Mouse (Mus musculus) liver, embryonic 14.5 days (tissue): ENCODE data around the gene Cdr2. TPM values are rescaled to one million over a fixed set of nuclear protein-coding genes. Genes with fewer than 3 reads are reported as not detected.
"Not testable (repeated sequence)": the region's sequence is repeated elsewhere in the genome, so short reads cannot be mapped to it uniquely, and the experiment has no call there.

Experiments used
- ATAC-seq: fragments of 200-750 bp; cut with Nextera tagmentation; 2 replicates; pipeline ENCODE4 v1.8.0; 2017; ENCODE audit warnings: moderate number of reproducible peaks, mild to moderate bottlenecking, moderate library complexity; ENCODE audit not compliant: insufficient read depth
- DNase-seq, 3 experiments: peaks; one replicate each; pipeline ENCODE4 v3.0.0-alpha.2; 2012 to 2013; ENCODE audit warnings: low read depth in 3 of 3, low spot score in 3 of 3
- H3K27ac ChIP-seq: fragments of 300-500 bp; sonication (generic); 2 replicates; pipeline ENCODE4 v1.5.1; 2014; ENCODE audit warnings: moderate library complexity, mild to moderate bottlenecking, control low read depth, inconsistent platforms
- H3K27me3 ChIP-seq: fragments of 300-500 bp; sonication (generic); 2 replicates; pipeline ENCODE4 v1.6.1; 2014; ENCODE audit warnings: mild to moderate bottlenecking, low read length, moderate library complexity; ENCODE audit not compliant: control insufficient read depth, insufficient read depth
- H3K36me3 ChIP-seq: fragments of 300-500 bp; sonication (generic); replicated peaks from 2 replicates; pipeline ENCODE4 v1.6.1; 2014; ENCODE audit warnings: low read depth; ENCODE audit not compliant: control insufficient read depth, insufficient read depth
- H3K4me1 ChIP-seq, 2 experiments: fragments of 200-500 bp in 1 of 2; fragments of 300-500 bp in 1 of 2; sonication (generic) in 1 of 2; replicated peaks; 2 replicates each; pipeline ENCODE4 v1.6.1; 2012 to 2014; ENCODE audit warnings: antibody characterized with exemption in 1 of 2, inconsistent platforms in 1 of 2, low read length in 1 of 2; ENCODE audit not compliant: control insufficient read depth in 2 of 2, insufficient read depth in 2 of 2
- H3K4me2 ChIP-seq: fragments of 300-500 bp; sonication (generic); 2 replicates; pipeline ENCODE4 v1.6.1; 2014; ENCODE audit warnings: low read depth, mild to moderate bottlenecking, control low read depth, moderate library complexity
- H3K4me3 ChIP-seq, 2 experiments: fragments of 200-500 bp in 1 of 2; fragments of 300-500 bp in 1 of 2; sonication (generic) in 1 of 2; 2 replicates each; pipeline ENCODE4 v1.5.1; 2012 to 2014; ENCODE audit warnings: low read depth in 2 of 2, low read length in 2 of 2, mild to moderate bottlenecking in 2 of 2, control low read depth in 1 of 2, inconsistent platforms in 1 of 2, moderate library complexity in 1 of 2; ENCODE audit not compliant: insufficient read depth in 1 of 2
- H3K9ac ChIP-seq: fragments of 300-500 bp; sonication (generic); replicated peaks from 2 replicates; pipeline ENCODE4 v1.6.1; 2014; ENCODE audit warnings: mild to moderate bottlenecking, control low read depth, moderate library complexity
- H3K9me3 ChIP-seq: fragments of 300-500 bp; sonication (generic); 2 replicates; pipeline ENCODE4 v1.6.1; 2016; ENCODE audit warnings: low read length, mixed read lengths; ENCODE audit not compliant: control insufficient read depth
- CTCF ChIP-seq: IDR thresholded peaks from 2 replicates; pipeline ENCODE4 v1.5.1; 2016; ENCODE audit warnings: antibody characterized with exemption, low read depth, control low read depth
- EP300 ChIP-seq: IDR thresholded peaks from 2 replicates; pipeline ENCODE4 v1.6.1; 2016; ENCODE audit warnings: antibody characterized with exemption, low read depth
- WGBS: fragments of 180-500 bp; shearing (Covaris S2); extraction: QIAGEN DNeasy Blood & Tissue Kit; methylation state at CpG from one replicate; pipeline ENCODE4 v1.1.7; 2014; ENCODE audit not compliant: insufficient replicate concordance; 5-methylcytosine and 5-hydroxymethylcytosine counted together
- polyA plus RNA-seq, 2 experiments: library from polyadenylated mRNA; depleted of rRNA in 1 of 2; stranded (reverse) in 1 of 2; unstranded in 1 of 2; fragments of >200 nt; fragmentation: Nextera tagmentation in 1 of 2; extraction: Ambion mirVana in 1 of 2; gene quantifications; 2 replicates each; pipeline versions ENCODE4 v1.2.1 to v1.2.3; 2012 to 2014

The Cdr2 gene
- polyA plus RNA-seq (2012; rRNA removed): 67.9 and 100 TPM in 2 replicates
- polyA plus RNA-seq (2014; fragmentation: Nextera tagmentation; extraction: Ambion mirVana): 56.3 and 59.8 TPM in 2 replicates

GRCm38 (mm10) chr7:120982200-120982841, at the start of gene Cdr2, which contains the start of gene Mfsd13b:
TSS of gene Cdr2 (minus strand) at chr7:120982312.
TSS of gene Mfsd13b (plus strand) at chr7:120982509.
- Histone ChIP-seq H3K9me3 (no peaks in the 10 kb centered on the region), H3K4me3 (peak within 1 kb of the TSS; percentile 77 to 94), H3K27me3 (peaks cover 2% of the 10 kb centered on the region; the same call in 1 of the 2 replicates), H3K9ac (peak within 1 kb of the TSS; percentile 93), H3K27ac (peak within 1 kb of the TSS; percentile 99), H3K4me1 (peaks cover 24% of the 10 kb centered on the region in 2 experiments), H3K4me2 (peak within 1 kb of the TSS; percentile 99), H3K36me3 (peaks cover 9% of the 10 kb centered on the region)
- peak; percentile 98 to 99 (median 98) for DNase-seq
- TF ChIP-seq CTCF (no peak), EP300 (peak; percentile 55)
- under 1% methylated on average over 46 of the region's 46 CpGs for WGBS
- peak; percentile 89 for ATAC-seq

DNA sequence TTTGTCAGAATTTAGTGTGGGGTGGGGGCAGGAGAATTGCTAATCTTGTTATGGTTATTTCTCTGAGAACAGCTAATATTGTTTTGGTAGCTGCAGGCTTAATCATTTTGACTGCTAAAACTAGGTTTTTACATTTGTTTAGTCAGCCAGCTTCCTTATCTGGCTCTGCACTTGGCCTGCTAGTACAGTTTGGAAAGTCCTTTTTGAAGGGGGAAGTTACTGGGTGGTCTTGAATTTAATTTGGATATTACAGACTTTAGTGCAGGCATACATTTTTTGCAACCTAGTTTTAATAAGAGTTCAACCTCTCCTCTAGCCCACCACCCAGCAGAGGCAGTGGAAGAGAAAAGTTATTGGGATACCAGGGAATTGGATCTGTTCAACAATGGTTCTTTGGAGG, 47.8 kb upstream of the Cdr2 start:
- not testable (repeated sequence) for H3K9ac ChIP-seq, H3K36me3 ChIP-seq, H3K4me2 ChIP-seq, ATAC-seq, H3K27ac ChIP-seq, H3K4me3 ChIP-seq, H3K9me3 ChIP-seq, DNase-seq, H3K27me3 ChIP-seq
- H3K4me1 ChIP-seq: peaks cover 8 to 13% of the 10 kb centered on the region in 2 experiments; a peak in 3 of 4 replicates

GRCm38 (mm10) chr7:121026300-121026699, 44.2 kb upstream of the Cdr2 start:
- H3K36me3 ChIP-seq: no peaks in the 10 kb centered on the region
- DNase-seq: no peak
- no peak for ATAC-seq
- peaks cover 9 to 10% of the 10 kb centered on the region in 2 experiments for H3K4me1 ChIP-seq
- H3K9ac ChIP-seq: no peak overlapping the region
- no peak overlapping the region for H3K4me2 ChIP-seq
- no peaks in the 10 kb centered on the region; the same call in 1 of the 2 replicates for H3K27me3 ChIP-seq
- WGBS: 50% methylated on average over 3 of the region's 3 CpGs
- TF ChIP-seq EP300 (no peak), CTCF (no peak)
- no peak overlapping the region for H3K4me3 ChIP-seq
- H3K9me3 ChIP-seq: no peaks in the 10 kb centered on the region
- H3K27ac ChIP-seq: no peak overlapping the region

DNA sequence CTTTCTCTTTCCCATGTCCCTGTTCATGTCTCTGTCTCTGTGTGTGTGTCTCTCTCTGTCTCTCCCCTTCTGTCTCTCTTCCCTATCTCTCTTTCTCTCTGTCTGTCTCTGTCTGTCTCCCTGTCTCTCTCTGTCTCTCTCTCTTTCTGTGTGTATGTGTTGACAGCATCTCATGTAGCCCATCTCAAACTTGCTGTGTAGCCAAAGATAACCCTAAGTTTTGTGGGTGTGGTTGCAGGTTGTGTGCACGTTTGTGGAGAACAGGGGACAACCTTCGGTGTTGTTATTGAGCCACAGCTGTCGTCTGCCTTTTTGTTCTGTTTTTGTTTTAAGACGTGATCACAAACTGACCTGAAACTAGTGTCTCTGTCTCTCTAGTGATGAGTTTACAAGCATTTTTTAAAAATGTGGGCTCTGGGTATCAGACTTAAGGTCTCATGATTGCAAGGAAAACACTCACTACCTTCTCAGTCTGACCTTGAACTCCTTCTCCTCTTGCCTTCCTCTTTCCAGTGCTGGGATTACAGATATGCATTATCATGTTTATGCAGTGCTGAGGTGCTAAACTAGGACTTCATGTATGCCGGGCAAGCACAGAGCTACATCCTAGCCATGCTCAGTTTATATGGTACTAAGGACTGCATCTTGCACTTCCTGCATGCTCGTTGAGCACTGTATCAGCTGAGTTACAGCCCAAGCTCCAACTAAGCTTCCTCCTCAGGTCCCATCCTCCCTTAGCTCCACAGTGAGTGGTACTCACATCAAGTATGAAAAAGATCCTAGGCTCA, 43.3 kb upstream of the Cdr2 start:
- Histone ChIP-seq H3K27me3 (no peaks in the 10 kb centered on the region; the same call in 1 of the 2 replicates), H3K9ac (no peak overlapping the region; the same call in 1 of the 2 replicates), H3K27ac (peak overlapping the region; percentile 21; the same call in 1 of the 2 replicates), H3K9me3 (no peaks in the 10 kb centered on the region), H3K36me3 (no peaks in the 10 kb centered on the region), H3K4me1 (peaks cover 9 to 10% of the 10 kb centered on the region in 2 experiments), H3K4me3 (no peak overlapping the region), H3K4me2 (peak overlapping the region; percentile 32)
- TF ChIP-seq CTCF (no peak), EP300 (peak; percentile 28; the same call in 1 of the 2 replicates)
- ATAC-seq (peak; percentile 86), DNase-seq (peak in 1 of 3 experiments; percentile 27)
- 27% methylated on average over 6 of the region's 6 CpGs for WGBS

DNA sequence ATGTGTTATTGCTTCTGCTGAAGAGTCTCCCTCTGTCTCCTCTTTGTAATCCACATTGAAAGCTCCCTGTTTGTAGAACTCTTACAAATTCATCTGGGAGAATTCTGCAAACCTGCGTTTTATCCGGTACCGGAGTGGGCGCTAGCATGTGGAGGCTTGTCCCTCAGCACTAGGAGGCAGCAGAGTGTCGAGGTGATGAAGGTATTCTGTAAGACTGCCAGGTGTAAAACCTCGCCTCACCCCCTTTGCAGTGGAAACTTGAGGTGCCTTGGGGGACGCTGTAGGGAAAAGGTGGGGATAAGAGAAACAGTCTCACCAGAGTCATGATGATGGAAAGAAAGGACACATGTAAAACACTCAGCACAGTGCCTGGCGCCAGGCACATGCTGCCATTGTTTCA, 38.2 kb upstream of the Cdr2 start:
- Histone ChIP-seq H3K4me3 (no peak overlapping the region), H3K4me2 (no peak overlapping the region), H3K4me1 (peaks cover 5 to 7% of the 10 kb centered on the region in 2 experiments), H3K36me3 (no peaks in the 10 kb centered on the region), H3K27ac (no peak overlapping the region), H3K9ac (no peak overlapping the region), H3K9me3 (no peaks in the 10 kb centered on the region), H3K27me3 (no peaks in the 10 kb centered on the region; the same call in 1 of the 2 replicates)
- DNase-seq (no peak), ATAC-seq (no peak)
- TF ChIP-seq CTCF (peak; percentile 61), EP300 (no peak)
- 42% methylated on average over 8 of the region's 8 CpGs for WGBS
